Mouse (Mus musculus) E14TG2a.4 (cell line): ENCODE measurements around the gene Camk2b.

Source experiments
- CTCF ChIP-seq: conservative IDR thresholded peaks from 2 replicates; pipeline ENCODE4 v1.5.1; 2014; ENCODE audit warnings: low read length
- NANOG ChIP-seq: IDR thresholded peaks from 2 replicates; pipeline ENCODE4 v1.6.1; 2014; ENCODE audit warnings: borderline replicate concordance, low read length, mixed read lengths
- POU5F1 ChIP-seq: IDR thresholded peaks from 2 replicates; pipeline ENCODE4 v1.6.1; 2014; ENCODE audit warnings: low read length, borderline replicate concordance

DNA sequence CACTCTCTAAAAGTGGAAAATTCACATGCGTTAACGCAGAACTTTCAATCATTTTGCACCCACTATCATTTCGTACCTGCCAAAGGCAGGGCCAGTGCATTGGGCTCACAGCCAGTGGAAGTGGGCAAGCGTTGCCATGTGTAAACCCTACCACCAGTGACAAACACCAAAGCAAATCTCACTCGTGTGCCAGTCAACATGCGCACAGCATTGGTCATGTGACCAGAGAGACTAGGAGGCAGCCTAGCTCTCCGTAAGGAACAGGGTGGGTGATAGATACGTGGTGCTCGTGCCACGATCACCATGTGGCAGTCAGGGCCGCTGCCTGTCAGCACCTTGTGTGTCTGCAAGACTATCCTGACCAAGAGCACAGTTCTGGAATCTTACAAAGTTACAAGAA is 3.8 kb downstream of the Camk2b start:
- TF ChIP-seq CTCF (no peak), POU5F1 (no peak), NANOG (no peak)
